Mouse (Mus musculus): Measurements from ENCODE around the gene Lrrc28. TPM values are rescaled to one million over a fixed set of nuclear protein-coding genes. Genes with fewer than 3 reads are reported as not detected.

Lrrc28 gene
- polyA plus RNA-seq, 1 experiment from 2014 or later: 23.1 TPM

DNA sequence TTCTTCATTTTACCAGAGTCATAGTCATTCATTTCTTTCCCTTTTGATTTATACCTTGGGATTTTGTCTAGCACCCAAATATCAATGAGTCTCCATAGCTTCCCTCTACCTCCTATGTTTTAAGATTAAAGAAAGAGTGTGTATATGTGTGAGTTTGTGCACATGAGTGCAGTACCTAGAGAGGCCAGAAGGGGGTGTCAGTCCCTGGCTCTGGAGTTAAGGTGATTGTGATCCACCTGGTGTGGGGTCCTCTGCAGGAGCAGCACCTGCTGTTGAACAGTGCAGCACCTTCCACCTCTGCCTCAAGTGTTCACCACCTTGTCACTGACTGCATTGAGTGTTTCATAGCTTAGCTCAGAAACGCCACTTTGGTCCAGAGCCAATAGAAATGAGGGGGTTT lies 25.9 kb upstream of the Lrrc28 start:
- H3K4me1 ChIP-seq (replicated peaks): no peaks in the 10 kb centered on the region
- no peak overlapping the region for H3K27ac ChIP-seq (replicated peaks)
- WGBS: 86% methylated on average over 1 of the region's 1 CpGs
- no peak overlapping the region for H3K9ac ChIP-seq
- H3K27me3 ChIP-seq: no peaks in the 10 kb centered on the region
- no peaks in the 10 kb centered on the region for H3K9me3 ChIP-seq
- ATAC-seq (ENCODE audit: low FRiP score, low read depth): no peak
- H3K36me3 ChIP-seq: no peaks in the 10 kb centered on the region
- H3K4me3 ChIP-seq: no peak overlapping the region
- H3K4me2 ChIP-seq: no peak overlapping the region

DNA sequence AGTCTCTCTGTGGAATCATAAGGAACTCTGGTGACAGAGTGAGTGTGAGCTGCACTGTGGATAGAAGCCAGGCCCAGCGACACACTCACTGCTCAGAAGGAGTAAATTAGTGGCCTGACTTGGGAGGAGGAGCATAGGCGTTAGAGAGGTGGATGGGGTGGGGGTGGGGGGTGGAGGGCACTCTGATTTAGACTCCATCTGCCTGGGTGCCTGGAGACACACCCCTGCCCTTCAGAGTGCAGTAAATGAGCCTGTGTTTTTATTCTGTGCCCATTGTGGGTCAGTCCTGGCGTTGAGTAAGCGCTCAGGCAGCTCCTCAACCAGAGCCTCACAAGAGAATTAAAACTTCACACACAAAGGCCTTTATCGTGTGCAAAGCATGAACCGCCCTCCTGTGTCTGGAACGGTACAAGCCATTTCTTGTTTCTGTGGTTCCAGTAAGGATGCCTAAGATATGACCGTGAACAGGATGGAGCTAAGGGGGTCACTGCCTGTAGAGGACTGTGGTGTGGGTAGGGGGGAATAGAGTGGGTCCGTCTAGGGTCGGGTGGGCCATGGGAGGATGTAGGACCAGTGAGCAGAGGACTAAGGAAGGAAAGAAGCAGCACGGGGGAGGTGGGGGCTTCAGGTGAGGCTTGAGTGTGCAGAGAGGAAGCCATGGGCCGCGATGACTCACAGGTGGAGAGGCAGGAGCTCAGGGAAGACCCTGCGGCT lies 19.1 kb upstream of the Lrrc28 start:
- Histone ChIP-seq H3K27me3 (no peaks in the 10 kb centered on the region), H3K9me3 (no peaks in the 10 kb centered on the region), H3K27ac (replicated peaks) (no peak overlapping the region), H3K4me1 (replicated peaks) (no peaks in the 10 kb centered on the region), H3K4me2 (no peak overlapping the region), H3K4me3 (no peak overlapping the region), H3K9ac (no peak overlapping the region), H3K36me3 (no peaks in the 10 kb centered on the region)
- 77% methylated on average over 14 of the region's 14 CpGs for WGBS
- ATAC-seq (ENCODE audit: low FRiP score, low read depth): 0 out of 2 replicates have a peak, but pooled peaks have one; percentile 42

DNA sequence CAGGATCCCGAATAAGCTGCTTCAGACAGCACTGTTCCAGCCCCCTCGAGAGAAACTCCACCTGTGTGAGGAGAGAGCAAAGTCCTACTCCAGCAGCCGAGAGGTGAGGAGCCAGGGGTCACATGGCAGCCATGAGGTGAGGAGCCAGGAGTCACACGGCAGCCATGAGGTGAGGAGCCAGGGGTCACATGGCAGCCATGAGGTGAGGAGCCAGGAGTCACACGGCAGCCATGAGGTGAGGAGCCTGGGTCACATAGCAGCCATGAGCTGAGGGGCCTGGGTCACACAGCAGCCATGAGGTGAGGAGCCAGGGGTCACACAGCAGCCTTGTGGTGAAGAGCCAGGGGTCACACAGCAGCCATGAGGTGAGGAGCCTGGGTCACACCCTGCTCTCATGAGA lies 17.4 kb upstream of the Lrrc28 start:
- no peak overlapping the region for H3K4me2 ChIP-seq
- H3K9ac ChIP-seq: no peak overlapping the region
- no peaks in the 10 kb centered on the region for H3K36me3 ChIP-seq
- no peak overlapping the region for H3K27ac ChIP-seq (replicated peaks)
- 90% methylated on average over 5 of the region's 5 CpGs for WGBS
- H3K4me3 ChIP-seq: no peak overlapping the region
- H3K4me1 ChIP-seq (replicated peaks): no peaks in the 10 kb centered on the region
- H3K27me3 ChIP-seq: no peaks in the 10 kb centered on the region
- H3K9me3 ChIP-seq: no peaks in the 10 kb centered on the region
- no peak for ATAC-seq (ENCODE audit: low FRiP score, low read depth)

- Histone ChIP-seq H3K36me3 (no peaks in the 10 kb centered on the region), H3K4me1 (replicated peaks) (no peaks in the 10 kb centered on the region), H3K27me3 (no peaks in the 10 kb centered on the region), H3K27ac (replicated peaks) (no peak overlapping the region), H3K4me3 (no peak overlapping the region), H3K9me3 (no peaks in the 10 kb centered on the region), H3K4me2 (no peak overlapping the region), H3K9ac (no peak overlapping the region)
- 88% methylated on average over 4 of the region's 4 CpGs for WGBS
- no peak for ATAC-seq (ENCODE audit: low FRiP score, low read depth)
These were observed 13.0 kb upstream of the Lrrc28 start for GRCm38 (mm10) chr7:67658110-67658509.

GRCm38 (mm10) chr7:67655186-67655585 lies 10.1 kb upstream of the Lrrc28 start:
- Histone ChIP-seq H3K27me3 (no peaks in the 10 kb centered on the region), H3K27ac (replicated peaks) (no peak overlapping the region), H3K9me3 (no peaks in the 10 kb centered on the region), H3K4me3 (no peak overlapping the region), H3K9ac (no peak overlapping the region), H3K36me3 (no peaks in the 10 kb centered on the region), H3K4me2 (no peak overlapping the region), H3K4me1 (replicated peaks) (no peaks in the 10 kb centered on the region)
- WGBS: 24% methylated on average over 1 of the region's 1 CpGs
- ATAC-seq (ENCODE audit: low FRiP score, low read depth): no peak

GRCm38 (mm10) chr7:67654668-67655067 lies 9.6 kb upstream of the Lrrc28 start:
- Histone ChIP-seq H3K9ac (no peak overlapping the region), H3K4me3 (no peak overlapping the region), H3K4me2 (no peak overlapping the region), H3K27ac (replicated peaks) (no peak overlapping the region), H3K9me3 (no peaks in the 10 kb centered on the region), H3K4me1 (replicated peaks) (no peaks in the 10 kb centered on the region), H3K27me3 (no peaks in the 10 kb centered on the region), H3K36me3 (no peaks in the 10 kb centered on the region)
- 88% methylated on average over 7 of the region's 7 CpGs for WGBS
- ATAC-seq (ENCODE audit: low FRiP score, low read depth): no peak

GRCm38 (mm10) chr7:67652211-67652610 lies 7.1 kb upstream of the Lrrc28 start:
- Histone ChIP-seq H3K4me3 (no peak overlapping the region), H3K4me2 (no peak overlapping the region), H3K27ac (replicated peaks) (no peak overlapping the region), H3K4me1 (replicated peaks) (no peaks in the 10 kb centered on the region), H3K27me3 (no peaks in the 10 kb centered on the region), H3K36me3 (no peaks in the 10 kb centered on the region), H3K9ac (no peak overlapping the region), H3K9me3 (no peaks in the 10 kb centered on the region)
- no peak for ATAC-seq (ENCODE audit: low FRiP score, low read depth)
- WGBS: 77% methylated on average over 5 of the region's 5 CpGs

DNA sequence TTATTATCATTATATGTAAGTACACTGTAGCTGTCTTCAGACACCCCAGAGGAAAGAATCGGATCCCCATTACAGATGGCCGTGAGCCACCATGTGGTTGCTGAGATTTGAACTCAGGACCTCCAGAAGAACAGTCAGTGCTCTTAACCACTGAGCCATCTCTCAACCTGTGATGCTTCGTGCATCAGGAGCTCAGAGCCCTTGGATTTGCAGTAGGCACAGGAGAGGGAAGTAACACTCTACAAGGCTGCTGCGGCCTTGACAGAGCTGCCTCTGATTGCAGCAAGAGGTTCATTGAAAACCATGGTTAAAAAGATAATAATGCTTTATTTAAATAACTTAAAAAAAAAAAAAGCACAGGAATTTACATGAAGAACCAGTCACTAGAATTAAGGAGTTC lies 3.3 kb upstream of the Lrrc28 start:
- Histone ChIP-seq H3K9me3 (no peaks in the 10 kb centered on the region), H3K36me3 (no peaks in the 10 kb centered on the region), H3K4me3 (0 out of 2 replicates have a peak overlapping the region, but pooled peaks have one; percentile 41), H3K27ac (replicated peaks) (no peak overlapping the region), H3K9ac (no peak overlapping the region), H3K4me2 (peak overlapping the region; percentile 45), H3K27me3 (no peaks in the 10 kb centered on the region), H3K4me1 (replicated peaks) (peaks cover 21% of the 10 kb centered on the region)
- WGBS: 80% methylated on average over 4 of the region's 4 CpGs
- ATAC-seq (ENCODE audit: low FRiP score, low read depth): no peak

GRCm38 (mm10) chr7:67647277-67647676 lies 2.2 kb upstream of the Lrrc28 start, which contains the start of gene Ttc23:
Gene Ttc23 (plus strand): TSS chr7:67647410.
- Histone ChIP-seq H3K4me2 (peak within 1 kb of the TSS; percentile 71), H3K9me3 (no peaks in the 10 kb centered on the region), H3K4me1 (replicated peaks) (peaks cover 22% of the 10 kb centered on the region), H3K27ac (replicated peaks) (peak within 1 kb of the TSS; percentile 89; the same call in 1 of the 2 replicates), H3K27me3 (no peaks in the 10 kb centered on the region), H3K36me3 (no peaks in the 10 kb centered on the region), H3K9ac (peak within 1 kb of the TSS; percentile 67), H3K4me3 (peak within 1 kb of the TSS; percentile 79)
- ATAC-seq (ENCODE audit: low FRiP score, low read depth): no peak
- WGBS: 2% methylated on average over 5 of the region's 5 CpGs

- Histone ChIP-seq H3K27me3 (no peaks in the 10 kb centered on the region), H3K4me3 (peak overlapping the region; percentile 79), H3K4me1 (replicated peaks) (peaks cover 22% of the 10 kb centered on the region), H3K9me3 (no peaks in the 10 kb centered on the region), H3K27ac (replicated peaks) (peak overlapping the region; percentile 89), H3K36me3 (peaks cover under 1% of the 10 kb centered on the region; the same call in 1 of the 2 replicates), H3K9ac (peak overlapping the region; percentile 67), H3K4me2 (peak overlapping the region; percentile 71)
- no peak for ATAC-seq (ENCODE audit: low FRiP score, low read depth)
- WGBS: 7% methylated on average over 6 of the region's 6 CpGs
These were observed 1.1 kb upstream of the Lrrc28 start for GRCm38 (mm10) chr7:67646131-67646530.

GRCm38 (mm10) chr7:67645681-67646014 lies 580 bp upstream of the Lrrc28 start:
- Histone ChIP-seq H3K36me3 (peaks cover 5% of the 10 kb centered on the region), H3K4me3 (peak overlapping the region; percentile 79), H3K27me3 (no peaks in the 10 kb centered on the region), H3K27ac (replicated peaks) (peak overlapping the region; percentile 89), H3K9ac (peak overlapping the region; percentile 67), H3K4me2 (peak overlapping the region; percentile 71), H3K4me1 (replicated peaks) (peaks cover 22% of the 10 kb centered on the region), H3K9me3 (no peaks in the 10 kb centered on the region)
- WGBS: under 1% methylated on average over 15 of the region's 15 CpGs
- no peak for ATAC-seq (ENCODE audit: low FRiP score, low read depth)

GRCm38 (mm10) chr7:67644291-67644690 lies 777 bp downstream of the Lrrc28 start:
- WGBS: 39% methylated on average over 8 of the region's 8 CpGs
- Histone ChIP-seq H3K4me1 (replicated peaks) (peaks cover 22% of the 10 kb centered on the region), H3K27me3 (no peaks in the 10 kb centered on the region), H3K36me3 (peaks cover 9% of the 10 kb centered on the region), H3K9ac (peak overlapping the region; percentile 83), H3K9me3 (no peaks in the 10 kb centered on the region), H3K4me3 (peak overlapping the region; percentile 79), H3K4me2 (peak overlapping the region; percentile 56), H3K27ac (replicated peaks) (no peak overlapping the region)
- ATAC-seq (ENCODE audit: low FRiP score, low read depth): no peak

DNA sequence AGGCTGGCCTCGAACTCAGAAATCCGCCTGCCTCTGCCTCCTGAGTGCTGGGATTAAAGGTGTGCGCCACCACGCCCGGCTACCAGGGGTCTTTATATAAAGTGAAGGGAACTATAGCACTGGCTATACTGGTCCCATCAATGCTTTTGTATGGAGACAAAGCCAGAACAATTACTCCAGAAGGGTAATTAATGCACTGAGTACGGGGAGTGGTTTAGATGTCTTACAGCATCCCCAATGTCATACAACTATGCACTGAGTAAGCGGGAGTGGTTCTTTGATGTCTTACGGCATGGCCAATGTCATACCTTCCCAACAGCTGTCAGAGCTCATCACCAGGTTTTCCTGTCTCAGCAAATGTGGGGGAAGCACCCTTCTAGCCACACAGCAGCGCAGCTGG lies 2.1 kb downstream of the Lrrc28 start:
- Histone ChIP-seq H3K4me1 (replicated peaks) (peaks cover 22% of the 10 kb centered on the region), H3K27me3 (no peaks in the 10 kb centered on the region), H3K4me2 (no peak overlapping the region), H3K4me3 (no peak overlapping the region), H3K36me3 (peaks cover 9% of the 10 kb centered on the region), H3K9ac (no peak overlapping the region), H3K9me3 (no peaks in the 10 kb centered on the region), H3K27ac (replicated peaks) (no peak overlapping the region)
- WGBS: 93% methylated on average over 9 of the region's 9 CpGs
- no peak for ATAC-seq (ENCODE audit: low FRiP score, low read depth)
